Mouse (Mus musculus) intestine, embryonic 16.5 days (tissue): ENCODE data around the gene D10Jhu81e. TPM values are rescaled to one million over a fixed set of nuclear protein-coding genes. Genes with fewer than 3 reads are reported as not detected.
A peak's percentile ranks its signal among the peaks of the same experiment; 100 is the strongest.
"Not testable (repeated sequence)": the region's sequence is repeated elsewhere in the genome, so short reads cannot be mapped to it uniquely, and the experiment has no call there.

Source experiments
- ATAC-seq: fragments of 200-750 bp; cut with Nextera tagmentation; 2 replicates; pipeline ENCODE4 v1.8.0; 2017; ENCODE audit warnings: moderate TSS enrichment, moderate library complexity
- H3K27ac ChIP-seq: fragments of 300-500 bp; sonication (generic); 2 replicates; pipeline ENCODE4 v1.5.1; 2014; ENCODE audit warnings: mild to moderate bottlenecking, low read length
- H3K27me3 ChIP-seq: fragments of 300-500 bp; sonication (generic); replicated peaks from 2 replicates; pipeline ENCODE4 v1.6.1; 2014; ENCODE audit warnings: low read length, control low read depth, mixed read lengths; ENCODE audit not compliant: control insufficient read depth, insufficient read depth
- H3K36me3 ChIP-seq: fragments of 300-500 bp; sonication (generic); 2 replicates; pipeline ENCODE4 v1.6.1; 2014; ENCODE audit warnings: low read length, control low read depth; ENCODE audit not compliant: control insufficient read depth, insufficient read depth
- H3K4me1 ChIP-seq: fragments of 300-500 bp; sonication (generic); 2 replicates; pipeline ENCODE4 v1.6.1; 2014; ENCODE audit warnings: low read length, control low read depth, mixed read lengths; ENCODE audit not compliant: control insufficient read depth, insufficient read depth
- H3K4me2 ChIP-seq: fragments of 300-500 bp; sonication (generic); 2 replicates; pipeline ENCODE4 v1.6.1; 2014; ENCODE audit warnings: low read depth, low read length, control low read depth
- H3K4me3 ChIP-seq: fragments of 300-500 bp; sonication (generic); 2 replicates; pipeline ENCODE4 v1.5.1; 2014; ENCODE audit warnings: mild to moderate bottlenecking, low read length
- H3K9ac ChIP-seq: fragments of 300-500 bp; sonication (generic); 2 replicates; pipeline ENCODE4 v1.6.1; 2014; ENCODE audit warnings: low read depth, low read length
- H3K9me3 ChIP-seq: fragments of 300-500 bp; sonication (generic); 2 replicates; pipeline ENCODE4 v1.6.1; 2016; ENCODE audit warnings: low read length, control low read depth; ENCODE audit not compliant: control insufficient read depth
- WGBS: fragments of 180-500 bp; shearing (Covaris S2); extraction: QIAGEN DNeasy Blood & Tissue Kit; methylation state at CpG from one replicate; pipeline ENCODE4 v1.1.7; 2014; 5-methylcytosine and 5-hydroxymethylcytosine counted together
- polyA plus RNA-seq: library from polyadenylated mRNA; unstranded; fragments of >200 nt; fragmentation: Nextera tagmentation; extraction: Ambion mirVana; gene quantifications from 2 replicates; pipeline ENCODE4 v1.2.1, GENCODE M21; 2015

Gene D10Jhu81e
- 43.8 and 45.7 TPM in 2 replicates for polyA plus RNA-seq

GRCm38 (mm10) chr10:78169281-78170042 lies at the start of gene D10Jhu81e:
TSS of gene D10Jhu81e (minus strand) at chr10:78169782.
- peak; percentile 98 for ATAC-seq
- WGBS: 1% methylated on average over 50 of the region's 50 CpGs
- Histone ChIP-seq H3K9me3 (no peaks in the 10 kb centered on the region), H3K36me3 (peaks cover 11% of the 10 kb centered on the region), H3K4me1 (peaks cover 10% of the 10 kb centered on the region), H3K27me3 (no peaks in the 10 kb centered on the region), H3K4me3 (peak within 1 kb of the TSS; percentile 92), H3K27ac (peak within 1 kb of the TSS; percentile 62), H3K4me2 (peak within 1 kb of the TSS; percentile 84), H3K9ac (peak within 1 kb of the TSS; percentile 91)

- Histone ChIP-seq H3K9ac (no peak overlapping the region), H3K4me2 (no peak overlapping the region), H3K4me3 (no peak overlapping the region), H3K4me1 (no peaks in the 10 kb centered on the region), H3K27me3 (no peaks in the 10 kb centered on the region), H3K36me3 (peaks cover 13% of the 10 kb centered on the region), H3K27ac (no peak overlapping the region), H3K9me3 (no peaks in the 10 kb centered on the region)
- 89% methylated on average over 6 of the region's 6 CpGs for WGBS
- ATAC-seq: no peak
Measured at GRCm38 (mm10) chr10:78218576-78218975, 49.0 kb upstream of the D10Jhu81e start.

DNA sequence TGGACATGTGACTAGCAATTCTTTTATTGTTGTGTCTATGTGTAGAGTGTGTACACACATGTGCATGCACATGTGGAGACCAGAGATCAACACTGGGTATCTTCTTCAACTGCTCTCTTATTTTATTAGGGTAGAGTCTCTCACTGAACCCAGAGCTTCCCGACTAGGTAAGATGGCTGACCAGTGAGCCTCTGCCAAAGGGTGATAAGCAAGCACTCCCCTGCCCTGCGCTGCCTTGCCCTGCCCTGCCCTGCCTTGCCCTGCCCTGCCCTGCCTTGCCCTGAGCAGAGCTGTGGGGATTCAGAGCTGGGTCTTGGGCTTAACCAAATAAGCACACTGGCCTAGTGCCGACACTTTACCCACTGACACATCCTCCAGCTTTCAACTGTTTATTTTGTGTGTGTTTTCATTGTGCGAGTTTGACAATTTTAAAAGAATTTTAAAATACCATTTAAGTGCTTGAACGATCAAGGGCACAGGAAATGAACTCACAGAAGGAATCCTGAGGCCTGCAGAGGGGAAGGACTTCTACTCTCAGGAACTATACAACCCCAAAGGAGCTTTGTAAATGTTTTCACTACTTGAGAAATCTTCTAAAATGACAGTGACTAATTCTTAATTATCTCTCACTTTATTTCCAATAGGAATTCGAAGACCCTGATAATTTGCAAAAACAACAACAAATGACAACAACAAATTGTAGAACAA lies 46.9 kb upstream of the D10Jhu81e start:
- 75% methylated on average over 6 of the region's 6 CpGs for WGBS
- Histone ChIP-seq H3K4me3 (no peak overlapping the region), H3K4me2 (no peak overlapping the region), H3K4me1 (no peaks in the 10 kb centered on the region), H3K27me3 (no peaks in the 10 kb centered on the region), H3K9ac (no peak overlapping the region), H3K27ac (no peak overlapping the region), H3K9me3 (no peaks in the 10 kb centered on the region), H3K36me3 (peaks cover 17% of the 10 kb centered on the region)
- peak; percentile 76 for ATAC-seq

GRCm38 (mm10) chr10:78214371-78214770 lies 44.8 kb upstream of the D10Jhu81e start:
- no peak overlapping the region for H3K9ac ChIP-seq
- no peak overlapping the region for H3K4me2 ChIP-seq
- no peaks in the 10 kb centered on the region for H3K9me3 ChIP-seq
- no peaks in the 10 kb centered on the region for H3K4me1 ChIP-seq
- WGBS: 95% methylated on average over 9 of the region's 9 CpGs
- H3K27ac ChIP-seq: no peak overlapping the region
- no peak overlapping the region for H3K4me3 ChIP-seq
- no peak for ATAC-seq
- no peaks in the 10 kb centered on the region for H3K27me3 ChIP-seq
- H3K36me3 ChIP-seq: peaks cover 10% of the 10 kb centered on the region

DNA sequence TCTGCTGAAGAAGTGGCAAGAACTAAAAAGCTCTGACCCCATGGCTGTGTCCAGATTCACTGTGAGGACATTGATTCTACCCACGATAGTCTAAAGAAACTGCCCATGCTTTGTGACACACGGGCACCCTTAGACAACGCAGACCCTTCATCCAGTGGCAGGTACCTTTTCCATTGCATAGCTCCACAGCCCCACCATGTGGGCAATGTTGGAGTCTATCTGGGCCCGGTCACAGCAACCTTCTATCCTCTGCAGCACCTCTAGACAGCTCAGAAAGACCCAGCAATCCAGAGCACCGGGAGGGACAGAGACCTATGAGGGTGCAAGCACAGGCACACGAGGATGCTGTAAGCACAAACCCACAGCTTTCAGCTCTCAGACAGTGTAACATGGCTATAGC lies 41.7 kb upstream of the D10Jhu81e start:
- H3K9ac ChIP-seq: no peak overlapping the region
- H3K9me3 ChIP-seq: no peaks in the 10 kb centered on the region
- H3K36me3 ChIP-seq: peaks cover 12% of the 10 kb centered on the region
- H3K4me2 ChIP-seq: no peak overlapping the region
- no peak for ATAC-seq
- 68% methylated on average over 6 of the region's 6 CpGs for WGBS
- H3K4me3 ChIP-seq: no peak overlapping the region
- H3K4me1 ChIP-seq: no peaks in the 10 kb centered on the region
- no peak overlapping the region for H3K27ac ChIP-seq
- no peaks in the 10 kb centered on the region for H3K27me3 ChIP-seq

DNA sequence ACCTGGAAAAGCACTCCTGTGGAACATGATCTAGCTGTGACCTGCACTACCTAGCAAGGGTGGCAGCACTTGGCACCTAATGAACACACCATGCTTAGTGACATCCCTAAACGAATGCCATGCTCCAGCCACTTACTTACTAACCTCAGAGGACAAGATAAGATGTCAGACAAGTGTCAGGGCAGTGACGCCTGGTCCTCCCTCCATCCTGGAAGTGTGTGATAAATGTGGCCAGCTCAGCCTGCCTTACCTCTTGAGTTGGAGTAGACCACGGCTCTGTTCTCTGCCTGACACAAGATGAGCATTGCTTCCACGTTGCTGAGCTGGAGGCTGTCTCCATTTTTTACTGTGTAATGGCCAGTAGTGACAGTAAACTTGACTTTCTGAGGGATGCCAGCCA lies 31.6 kb upstream of the D10Jhu81e start:
- H3K9ac ChIP-seq: no peak overlapping the region
- peaks cover 8% of the 10 kb centered on the region; the same call in 1 of the 2 replicates for H3K36me3 ChIP-seq
- no peaks in the 10 kb centered on the region for H3K9me3 ChIP-seq
- H3K4me3 ChIP-seq: no peak overlapping the region
- no peak overlapping the region for H3K4me2 ChIP-seq
- no peaks in the 10 kb centered on the region for H3K4me1 ChIP-seq
- H3K27me3 ChIP-seq: no peaks in the 10 kb centered on the region
- no peak overlapping the region for H3K27ac ChIP-seq
- 92% methylated on average over 4 of the region's 4 CpGs for WGBS
- ATAC-seq: no peak

DNA sequence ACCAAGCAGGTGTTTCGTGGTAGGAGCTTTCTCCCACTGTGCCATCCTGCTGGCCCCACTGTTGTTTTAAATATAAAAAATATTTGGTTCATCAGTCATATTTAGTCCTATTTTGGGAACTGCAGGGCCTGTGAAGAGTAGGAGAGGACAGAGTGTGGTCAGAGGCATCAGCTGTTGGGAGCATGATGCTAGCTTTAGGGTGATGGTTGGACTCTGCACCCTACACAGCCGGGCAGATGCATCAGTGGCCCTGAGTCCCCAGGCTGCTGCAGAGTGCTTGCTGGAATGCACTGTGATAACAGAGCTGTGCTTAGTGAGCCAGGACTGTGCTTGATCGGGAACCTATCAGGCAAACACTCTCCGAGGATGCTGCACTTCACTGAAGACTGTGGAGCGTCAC lies 23.4 kb upstream of the D10Jhu81e start:
- Histone ChIP-seq H3K4me3 (no peak overlapping the region), H3K27me3 (no peaks in the 10 kb centered on the region), H3K27ac (no peak overlapping the region), H3K36me3 (peaks cover 37% of the 10 kb centered on the region), H3K9me3 (no peaks in the 10 kb centered on the region), H3K4me1 (no peaks in the 10 kb centered on the region), H3K9ac (no peak overlapping the region), H3K4me2 (no peak overlapping the region)
- no peak for ATAC-seq
- WGBS: 85% methylated on average over 5 of the region's 5 CpGs

- ATAC-seq: not testable (repeated sequence)
- WGBS: 85% methylated on average over 4 of the region's 4 CpGs
Measured at GRCm38 (mm10) chr10:78186076-78186475, 16.5 kb upstream of the D10Jhu81e start.

GRCm38 (mm10) chr10:78185381-78185725 lies 15.8 kb upstream of the D10Jhu81e start:
- ATAC-seq: peak; percentile 44
- Histone ChIP-seq H3K9ac (peak overlapping the region; percentile 66), H3K27me3 (no peaks in the 10 kb centered on the region), H3K4me2 (peak overlapping the region; percentile 90), H3K4me3 (peak overlapping the region; percentile 67), H3K4me1 (peaks cover 9% of the 10 kb centered on the region), H3K27ac (peak overlapping the region; percentile 34), H3K36me3 (peaks cover 22% of the 10 kb centered on the region), H3K9me3 (no peaks in the 10 kb centered on the region)
- WGBS: 15% methylated on average over 9 of the region's 9 CpGs

More at GRCm38 (mm10) chr10:78186076-78186475, 16.5 kb upstream of the D10Jhu81e start:
- not testable (repeated sequence) for H3K4me3 ChIP-seq, H3K4me2 ChIP-seq, H3K9ac ChIP-seq, H3K27me3 ChIP-seq, H3K9me3 ChIP-seq, H3K4me1 ChIP-seq, H3K27ac ChIP-seq
- H3K36me3 ChIP-seq: peaks cover 25% of the 10 kb centered on the region
